Mouse (Mus musculus): ENCODE results near the gene Ddr1. TPM values are rescaled to one million over a fixed set of nuclear protein-coding genes. Genes with fewer than 3 reads are reported as not detected.

The Ddr1 gene
- polyA plus RNA-seq (2014; fragmentation: Illumina TruSeq; extraction: RNeasy Lipid Tissue Mini Kit (QIAGEN cat#74804)), result 7.1 TPM

DNA sequence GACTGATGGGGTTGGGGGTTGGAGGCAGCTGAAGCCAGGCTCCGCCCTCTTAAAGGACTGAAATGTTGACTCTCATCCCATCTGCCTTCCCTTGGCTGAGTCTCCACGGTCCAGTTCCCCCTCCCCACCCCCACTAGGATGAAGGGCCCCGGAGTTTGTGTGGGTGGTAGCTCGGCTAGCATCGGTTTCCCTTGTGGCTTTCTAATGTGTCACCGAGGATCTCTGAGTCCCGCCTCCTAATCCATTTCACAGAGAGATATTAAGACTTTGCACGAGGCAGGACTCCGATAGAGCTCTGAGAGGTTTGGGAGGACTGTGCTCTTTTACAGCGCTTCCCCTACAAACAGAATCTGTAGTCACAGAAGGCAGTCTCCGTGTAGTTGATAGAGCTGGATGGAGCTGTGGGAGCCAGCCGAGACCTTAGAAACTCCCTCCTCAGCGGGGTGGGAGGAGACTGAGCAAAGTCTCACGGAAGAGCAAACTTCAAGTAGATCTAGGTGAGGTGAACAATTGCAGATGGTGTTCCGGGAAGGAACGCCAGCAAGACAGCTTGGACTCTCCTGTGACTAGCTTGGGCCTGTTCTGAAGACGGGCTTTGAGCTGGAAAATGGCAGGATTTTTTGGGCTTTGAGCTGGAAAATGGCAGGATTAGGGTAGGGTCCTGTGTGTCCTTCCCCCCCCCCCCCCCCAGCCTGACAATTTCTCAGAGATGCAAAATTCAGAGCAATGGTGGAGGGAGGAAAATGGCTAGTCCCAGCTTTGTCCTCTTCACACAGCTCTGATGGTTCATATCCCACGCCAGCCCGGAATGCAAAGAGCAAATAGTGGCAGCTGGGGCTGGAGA, at the start of gene Ddr1:
Gene Ddr1 (minus strand): TSS at position 1 of the 844 bp plus-strand sequence.

DNA sequence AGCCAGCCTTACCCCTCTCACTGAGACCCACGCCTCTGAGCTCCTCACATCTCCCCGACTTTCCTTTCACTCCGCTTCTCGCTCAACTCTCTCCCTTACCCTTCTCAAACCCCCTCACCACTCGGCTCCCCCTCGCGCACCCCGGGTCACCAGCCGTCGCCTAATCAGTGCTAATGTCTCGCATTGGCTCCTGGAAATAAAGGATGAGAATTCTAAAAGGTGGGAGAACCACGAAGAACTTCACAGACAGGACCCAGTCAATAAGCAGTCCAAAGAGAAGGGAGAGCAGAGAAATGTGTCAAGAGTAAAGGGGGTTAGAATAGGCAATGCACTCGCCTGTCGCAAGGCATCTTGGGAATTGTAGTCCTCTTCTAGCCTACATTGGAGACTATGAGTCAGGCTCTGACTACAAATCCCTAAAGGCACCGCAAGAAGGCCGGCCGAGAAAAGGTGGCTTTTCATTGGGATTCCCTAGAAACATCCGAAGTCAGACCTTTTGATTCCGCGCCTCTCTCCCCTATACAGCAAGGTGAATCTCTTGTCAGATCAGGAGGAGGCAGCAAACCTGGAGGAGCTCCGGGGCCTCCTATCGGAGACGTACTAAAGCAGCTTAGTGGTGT, 30.9 kb downstream of the Ddr1 start, which contains the start of gene Gtf2h4:
Gene Gtf2h4 (minus strand): TSS at position 324 of the 620 bp plus-strand sequence.

GRCm38 (mm10) chr17:35667334-35668065, 36.9 kb downstream of the Ddr1 start, which contains the start of gene Vars2:
TSS of gene Vars2 (minus strand) at chr17:35667592.

DNA sequence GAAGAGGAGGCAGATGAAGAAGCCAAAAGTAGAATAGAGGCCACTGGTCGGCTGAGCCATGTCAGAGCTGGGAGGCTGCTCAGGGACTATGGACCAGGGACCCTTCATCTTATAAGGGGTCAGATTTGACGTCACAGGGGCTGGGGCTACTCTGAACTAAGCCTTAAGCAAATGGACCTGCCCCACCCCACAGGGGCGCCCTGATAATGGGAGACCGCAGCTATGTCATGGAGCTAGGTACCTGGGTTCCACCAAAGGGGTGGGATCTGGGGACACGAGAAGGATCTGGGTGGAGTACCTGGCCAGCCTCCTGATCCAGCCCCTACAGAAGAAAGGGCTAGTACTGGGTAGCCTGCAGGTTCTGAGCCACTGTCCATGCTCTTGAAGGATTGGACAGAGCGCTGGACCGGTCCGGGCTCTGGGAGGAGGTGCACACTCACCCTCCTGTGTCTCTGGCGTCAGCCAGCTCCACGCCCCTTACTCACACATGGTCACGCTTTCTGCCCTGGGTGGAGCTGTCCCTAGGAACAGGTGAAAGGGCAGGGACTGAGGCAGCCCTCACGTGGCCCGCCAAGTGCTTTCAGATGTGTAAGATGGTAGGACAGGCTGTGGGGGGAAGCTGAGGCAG, 60.7 kb downstream of the Ddr1 start, which contains the start of gene Mucl3:
Gene Mucl3 (minus strand): TSS at position 87 of the 628 bp plus-strand sequence.

Other genes starting within 250 kb of the Ddr1 start
- 0.80 TPM for gene H2-Q10, start 234.5 kb downstream of the Ddr1 start, polyA plus RNA-seq (2014; fragmentation: Illumina TruSeq; extraction: RNeasy Lipid Tissue Mini Kit (QIAGEN cat#74804))
- gene Pou5f1, start 198.6 kb downstream of the Ddr1 start, polyA plus RNA-seq (2014; fragmentation: Illumina TruSeq; extraction: RNeasy Lipid Tissue Mini Kit (QIAGEN cat#74804)), result 0.46 TPM
- gene Tcf19, start 187.8 kb downstream of the Ddr1 start, polyA plus RNA-seq (2014; fragmentation: Illumina TruSeq; extraction: RNeasy Lipid Tissue Mini Kit (QIAGEN cat#74804)), result 1.9 TPM
- gene Cchcr1, start 187.5 kb downstream of the Ddr1 start, polyA plus RNA-seq (2014; fragmentation: Illumina TruSeq; extraction: RNeasy Lipid Tissue Mini Kit (QIAGEN cat#74804)), result 0.23 TPM
- not detected for gene Psors1c2, start 171.4 kb downstream of the Ddr1 start, polyA plus RNA-seq (2014; fragmentation: Illumina TruSeq; extraction: RNeasy Lipid Tissue Mini Kit (QIAGEN cat#74804))
- gene Cdsn, start 152.5 kb downstream of the Ddr1 start, polyA plus RNA-seq (2014; fragmentation: Illumina TruSeq; extraction: RNeasy Lipid Tissue Mini Kit (QIAGEN cat#74804)), result not detected
- 0.48 TPM for gene 2300002M23Rik, start 137.2 kb downstream of the Ddr1 start, polyA plus RNA-seq (2014; fragmentation: Illumina TruSeq; extraction: RNeasy Lipid Tissue Mini Kit (QIAGEN cat#74804))
- not detected for gene Sfta2, start 103.1 kb downstream of the Ddr1 start, polyA plus RNA-seq (2014; fragmentation: Illumina TruSeq; extraction: RNeasy Lipid Tissue Mini Kit (QIAGEN cat#74804))
- not detected for gene Gm9573, start 78.0 kb downstream of the Ddr1 start, polyA plus RNA-seq (2014; fragmentation: Illumina TruSeq; extraction: RNeasy Lipid Tissue Mini Kit (QIAGEN cat#74804))
- 0.17 TPM for gene Mucl3, start 60.9 kb downstream of the Ddr1 start, polyA plus RNA-seq (2014; fragmentation: Illumina TruSeq; extraction: RNeasy Lipid Tissue Mini Kit (QIAGEN cat#74804))
- 0.48 TPM for gene Vars2, start 37.0 kb downstream of the Ddr1 start, polyA plus RNA-seq (2014; fragmentation: Illumina TruSeq; extraction: RNeasy Lipid Tissue Mini Kit (QIAGEN cat#74804))
- 2.4 TPM for gene Gtf2h4, start 30.9 kb downstream of the Ddr1 start, polyA plus RNA-seq (2014; fragmentation: Illumina TruSeq; extraction: RNeasy Lipid Tissue Mini Kit (QIAGEN cat#74804))
- 7.2 TPM for gene Ier3, start 117.1 kb upstream of the Ddr1 start, polyA plus RNA-seq (2014; fragmentation: Illumina TruSeq; extraction: RNeasy Lipid Tissue Mini Kit (QIAGEN cat#74804))
- 6.8 TPM for gene Flot1, start 118.6 kb upstream of the Ddr1 start, polyA plus RNA-seq (2014; fragmentation: Illumina TruSeq; extraction: RNeasy Lipid Tissue Mini Kit (QIAGEN cat#74804))
- 165 TPM for gene Tubb5, start 133.7 kb upstream of the Ddr1 start, polyA plus RNA-seq (2014; fragmentation: Illumina TruSeq; extraction: RNeasy Lipid Tissue Mini Kit (QIAGEN cat#74804))
- gene Mdc1, start 136.9 kb upstream of the Ddr1 start, polyA plus RNA-seq (2014; fragmentation: Illumina TruSeq; extraction: RNeasy Lipid Tissue Mini Kit (QIAGEN cat#74804)), result 27.0 TPM
- 4.5 TPM for gene Nrm, start 156.7 kb upstream of the Ddr1 start, polyA plus RNA-seq (2014; fragmentation: Illumina TruSeq; extraction: RNeasy Lipid Tissue Mini Kit (QIAGEN cat#74804))
- gene Ppp1r18, start 161.0 kb upstream of the Ddr1 start, polyA plus RNA-seq (2014; fragmentation: Illumina TruSeq; extraction: RNeasy Lipid Tissue Mini Kit (QIAGEN cat#74804)), result 2.1 TPM
- gene Dhx16, start 175.2 kb upstream of the Ddr1 start, polyA plus RNA-seq (2014; fragmentation: Illumina TruSeq; extraction: RNeasy Lipid Tissue Mini Kit (QIAGEN cat#74804)), result 17.6 TPM
- 11.3 TPM for gene 2310061I04Rik, start 192.8 kb upstream of the Ddr1 start, polyA plus RNA-seq (2014; fragmentation: Illumina TruSeq; extraction: RNeasy Lipid Tissue Mini Kit (QIAGEN cat#74804))
- gene Atat1, start 205.5 kb upstream of the Ddr1 start, polyA plus RNA-seq (2014; fragmentation: Illumina TruSeq; extraction: RNeasy Lipid Tissue Mini Kit (QIAGEN cat#74804)), result 8.8 TPM
- gene Mrps18b, start 211.8 kb upstream of the Ddr1 start, polyA plus RNA-seq (2014; fragmentation: Illumina TruSeq; extraction: RNeasy Lipid Tissue Mini Kit (QIAGEN cat#74804)), result 14.5 TPM
- gene Ppp1r10, start 211.8 kb upstream of the Ddr1 start, polyA plus RNA-seq (2014; fragmentation: Illumina TruSeq; extraction: RNeasy Lipid Tissue Mini Kit (QIAGEN cat#74804)), result 47.7 TPM